Mouse (Mus musculus): ENCODE measurements around the gene Crhbp. TPM values are rescaled to one million over a fixed set of nuclear protein-coding genes. Genes with fewer than 3 reads are reported as not detected.

Gene Crhbp
- polyA plus RNA-seq, 1 experiment = 0.02 TPM

- Histone ChIP-seq H3K79me2 (ENCODE audit: control insufficient read depth, insufficient read depth) (no peaks in the 10 kb centered on the region), H3K36me3 (ENCODE audit: control insufficient read depth, insufficient read depth) (no peaks in the 10 kb centered on the region), H3K79me3 (ENCODE audit: low read depth) (no peaks in the 10 kb centered on the region), H3ac (ENCODE audit: control insufficient read depth, insufficient read length, low read depth) (no peak overlapping the region), H3K27me3 (ENCODE audit: control insufficient read depth, insufficient read depth, insufficient read length) (no peaks in the 10 kb centered on the region), H3K4me3 (ENCODE audit: insufficient read depth, poor library complexity, severe bottlenecking) (no peak overlapping the region)
- TF ChIP-seq MYOG (IDR thresholded peaks at IDR 0.05; ENCODE audit: control insufficient read depth, extremely low read depth, insufficient read length) = no peak
- TF ChIP-seq FOSL1 (IDR thresholded peaks at IDR 0.05; ENCODE audit: insufficient read depth, low read length, poor library complexity, severe bottlenecking) = no peak
- no peak for TF ChIP-seq USF1 (IDR thresholded peaks at IDR 0.05; ENCODE audit: low read depth)
- TF ChIP-seq MYOD1 (IDR thresholded peaks at IDR 0.05; ENCODE audit: control insufficient read depth, insufficient read length, low read depth) = no peak
- TF ChIP-seq MAX (IDR thresholded peaks at IDR 0.05) = no peak
- TF ChIP-seq CEBPB (IDR thresholded peaks at IDR 0.05; ENCODE audit: low read depth) = no peak
- TF ChIP-seq CTCF (IDR thresholded peaks at IDR 0.05; ENCODE audit: control insufficient read depth, insufficient read depth, insufficient read length) = no peak
Measured at GRCm38 (mm10) chr13:95388226-95388625, 56.5 kb downstream of the Crhbp start.

- Histone ChIP-seq H3K36me3 (ENCODE audit: control insufficient read depth, insufficient read depth) (no peaks in the 10 kb centered on the region), H3K4me3 (ENCODE audit: insufficient read depth, poor library complexity, severe bottlenecking) (no peak overlapping the region), H3K79me2 (ENCODE audit: control insufficient read depth, insufficient read depth) (no peaks in the 10 kb centered on the region), H3K27me3 (ENCODE audit: control insufficient read depth, insufficient read depth, insufficient read length) (no peaks in the 10 kb centered on the region), H3ac (ENCODE audit: control insufficient read depth, insufficient read length, low read depth) (no peak overlapping the region), H3K79me3 (ENCODE audit: low read depth) (no peaks in the 10 kb centered on the region)
- TF ChIP-seq MAX (IDR thresholded peaks at IDR 0.05) = no peak
- no peak for TF ChIP-seq CEBPB (IDR thresholded peaks at IDR 0.05; ENCODE audit: low read depth)
- no peak for TF ChIP-seq CTCF (IDR thresholded peaks at IDR 0.05; ENCODE audit: control insufficient read depth, insufficient read depth, insufficient read length)
- no peak for TF ChIP-seq MYOD1 (IDR thresholded peaks at IDR 0.05; ENCODE audit: control insufficient read depth, insufficient read length, low read depth)
- TF ChIP-seq MYOG (IDR thresholded peaks at IDR 0.05; ENCODE audit: control insufficient read depth, extremely low read depth, insufficient read length) = no peak
- no peak for TF ChIP-seq USF1 (IDR thresholded peaks at IDR 0.05; ENCODE audit: low read depth)
- TF ChIP-seq FOSL1 (IDR thresholded peaks at IDR 0.05; ENCODE audit: insufficient read depth, low read length, poor library complexity, severe bottlenecking) = no peak
Measured at GRCm38 (mm10) chr13:95382418-95382817, 62.3 kb downstream of the Crhbp start.

Other genes with a start within 250 kb of the Crhbp start
- gene Pde8b, start 194.6 kb downstream of the Crhbp start, polyA plus RNA-seq (2012; fragmentation: generic; extraction: Trizol) = 0.05 TPM
- gene Zbed3, start 121.3 kb downstream of the Crhbp start, polyA plus RNA-seq (2012; fragmentation: generic; extraction: Trizol) = 22.6 TPM
- gene Aggf1, start 69.6 kb downstream of the Crhbp start, polyA plus RNA-seq (2012; fragmentation: generic; extraction: Trizol) = 14.7 TPM
- gene S100z, start 33.8 kb upstream of the Crhbp start, polyA plus RNA-seq (2012; fragmentation: generic; extraction: Trizol) = not detected
- not detected for gene F2rl1, start 80.3 kb upstream of the Crhbp start, polyA plus RNA-seq (2012; fragmentation: generic; extraction: Trizol)
- 97.4 TPM for gene F2r, start 173.6 kb upstream of the Crhbp start, polyA plus RNA-seq (2012; fragmentation: generic; extraction: Trizol)